28 mouse cellular contexts compared by ENCODE assay signal in the genomic region with DNA sequence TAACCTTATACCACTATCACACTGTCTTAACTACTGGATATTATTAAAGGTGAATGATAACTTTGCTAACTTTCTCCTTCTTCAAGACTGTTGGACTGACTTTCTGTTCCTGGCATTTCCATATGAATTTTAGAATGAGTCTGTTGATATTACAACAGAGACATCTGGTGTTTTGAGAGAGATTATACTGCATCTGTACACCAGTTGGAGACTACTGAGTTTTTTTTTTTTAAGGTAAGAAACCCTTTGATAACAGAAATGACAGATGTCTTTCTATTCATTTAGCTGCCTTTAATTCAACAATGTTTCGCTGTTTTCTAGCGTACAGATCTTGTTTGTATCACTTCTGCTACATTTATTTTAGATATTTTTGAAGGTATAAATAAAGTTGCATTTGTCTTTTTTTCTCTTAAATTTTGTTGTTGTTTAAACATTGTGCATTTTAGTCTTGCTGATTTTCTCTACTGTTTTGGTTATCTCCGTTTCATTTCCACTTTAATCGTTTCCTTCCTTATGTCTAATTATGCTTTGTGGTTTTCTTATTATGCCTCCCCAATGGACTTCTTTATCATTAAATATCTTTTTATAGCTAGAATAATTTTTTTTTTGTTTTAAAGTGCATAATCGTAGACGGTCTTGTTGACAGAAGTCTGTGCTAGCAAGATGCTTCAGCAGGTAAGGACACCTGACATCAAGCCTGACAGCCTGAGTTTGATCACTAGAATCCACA. TPM values are rescaled to one million over a fixed set of nuclear protein-coding genes. Genes with fewer than 3 reads are reported as not detected.
DNase-seq lines count a peak whose midpoint lies in the region; ATAC-seq and TF ChIP-seq lines count a peak whose summit lies in the region.
"Had no signal": no experiment of that assay in that cellular context is flagged by ENCODE, and none has a peak within 500 bp of the region (broad histone marks: within the 10 kb centered on the region; RNA-seq: fewer than 3 reads in every experiment).

No protein-coding gene starts in this region.

- 89% methylated on average over 6 of the region's 6 CpGs for WGBS in midbrain, postnatal 0 days
- 91% methylated on average over 6 of the region's 6 CpGs for WGBS in midbrain, embryonic 11.5 days

- H3K36me3 ChIP-seq in midbrain, postnatal 0 days (ENCODE audit: insufficient read depth, low read length) = no peaks in the 10 kb centered on the region
- H3K36me3 ChIP-seq in midbrain, embryonic 11.5 days (ENCODE audit: control insufficient read depth, insufficient read depth, low read length) = no peaks in the 10 kb centered on the region
- H3K36me3 ChIP-seq: embryonic facial prominence, embryonic 13.5 days; forebrain, embryonic 12.5 days had no signal

- no peak overlapping the region for H3K9ac ChIP-seq in midbrain, postnatal 0 days (replicated peaks; ENCODE audit: low read length, poor library complexity, severe bottlenecking)
- no peak overlapping the region for H3K9ac ChIP-seq in midbrain, embryonic 11.5 days (ENCODE audit: low read length)
- H3K9ac ChIP-seq: embryonic facial prominence, embryonic 13.5 days; embryonic facial prominence, embryonic 15.5 days; forebrain, embryonic 12.5 days had no signal

- peak; percentile 14; the same call in 1 of the 2 replicates for TF ChIP-seq CTCF in midbrain, postnatal 0 days (IDR thresholded peaks at IDR 0.05)
- no peak for TF ChIP-seq CTCF in gastrocnemius, adult 2 months (IDR thresholded peaks at IDR 0.05)

- H3K4me2 ChIP-seq in midbrain, postnatal 0 days (ENCODE audit: low read depth, low read length, poor library complexity, severe bottlenecking) = no peak overlapping the region
- H3K4me2 ChIP-seq in midbrain, embryonic 11.5 days = no peak overlapping the region
- H3K4me2 ChIP-seq: embryonic facial prominence, embryonic 13.5 days; embryonic facial prominence, embryonic 15.5 days; forebrain, embryonic 12.5 days had no signal

- no peak overlapping the region for H3K27ac ChIP-seq in midbrain, postnatal 0 days (ENCODE audit: low read depth, low read length)
- H3K27ac ChIP-seq in midbrain, embryonic 11.5 days (ENCODE audit: low read depth, low read length) = no peak overlapping the region
- no peak overlapping the region for H3K27ac ChIP-seq in gastrocnemius, adult 2 months
- H3K27ac ChIP-seq: embryonic facial prominence, embryonic 13.5 days; embryonic facial prominence, embryonic 15.5 days; forebrain, embryonic 10.5 days; forebrain, embryonic 12.5 days had no signal

- H3K9me3 ChIP-seq in midbrain, postnatal 0 days (ENCODE audit: low read length) = no peaks in the 10 kb centered on the region
- H3K9me3 ChIP-seq in midbrain, embryonic 11.5 days (ENCODE audit: control insufficient read depth, low read length) = no peaks in the 10 kb centered on the region
- H3K9me3 ChIP-seq: embryonic facial prominence, embryonic 13.5 days; embryonic facial prominence, embryonic 15.5 days; forebrain, embryonic 10.5 days; forebrain, embryonic 12.5 days had no signal

- intact Hi-C loops in gastrocnemius, adult 2 months (cut with DNase I) = no loop called here

- H3K4me1 ChIP-seq in midbrain, postnatal 0 days (ENCODE audit: insufficient read depth, low read length) = no peaks in the 10 kb centered on the region
- H3K4me1 ChIP-seq in midbrain, embryonic 11.5 days (ENCODE audit: control insufficient read depth, insufficient read depth, low read length) = no peaks in the 10 kb centered on the region
- H3K4me1 ChIP-seq: embryonic facial prominence, embryonic 13.5 days; embryonic facial prominence, embryonic 15.5 days; forebrain, embryonic 10.5 days; forebrain, embryonic 12.5 days had no signal

- no peak for DNase-seq in midbrain, postnatal 0 days (ENCODE audit: low spot score)
- no peak for DNase-seq in midbrain, embryonic 11.5 days (ENCODE audit: low spot score, missing footprints)
- DNase-seq in gastrocnemius, adult 2 months = no peak
- DNase-seq: adrenal gland, adult 8-10 months; adrenal gland, postnatal 14 days; adrenal gland, postnatal 36 days; cerebellum, adult 11 months; cerebellum, adult 18-20 months; cerebellum, adult 8-10 months; cerebellum, adult 9-11 months; cerebellum, postnatal 14 days; cerebellum, postnatal 36 days; embryo, embryonic 11 days had no signal

- peaks cover 3% of the 10 kb centered on the region; the same call in 1 of the 2 replicates for H3K27me3 ChIP-seq in midbrain, postnatal 0 days (ENCODE audit: insufficient read depth, low read length)
- no peaks in the 10 kb centered on the region; the same call in 1 of the 2 replicates for H3K27me3 ChIP-seq in midbrain, embryonic 11.5 days (ENCODE audit: control insufficient read depth, insufficient read depth, low read length)
- H3K27me3 ChIP-seq: embryonic facial prominence, embryonic 15.5 days had no signal

- no peak overlapping the region for H3K4me3 ChIP-seq in midbrain, postnatal 0 days (ENCODE audit: low read depth, low read length)
- H3K4me3 ChIP-seq in midbrain, embryonic 11.5 days (ENCODE audit: low read depth, low read length) = no peak overlapping the region
- no peak overlapping the region for H3K4me3 ChIP-seq in gastrocnemius, adult 2 months
- H3K4me3 ChIP-seq: embryonic facial prominence, embryonic 13.5 days; embryonic facial prominence, embryonic 15.5 days; erythroblast, embryonic 14.5 days; forebrain, embryonic 10.5 days; forebrain, embryonic 12.5 days had no signal

- no peak for ATAC-seq in midbrain, postnatal 0 days (ENCODE audit: low FRiP score)
- ATAC-seq in midbrain, embryonic 11.5 days (ENCODE audit: low FRiP score) = no peak
- ATAC-seq in megakaryocyte progenitor cell, adult 5-6 weeks (replicated peaks; ENCODE audit: poor library complexity) = peak; percentile 47
- no peak for ATAC-seq in cerebellum, adult (ENCODE audit: insufficient number of reproducible peaks, low FRiP score, low TSS enrichment)
- ATAC-seq: activated CD4-positive, CD25-positive, alpha-beta regulatory T cell, adult 4 months; forebrain, embryonic 14.5 days; forebrain, embryonic 16.5 days; Patski had no signal

RNA-seq across cellular contexts. Expression of a gene that starts 27.9 kb away (rescaled TPM):
- 0.52 and 1.4 TPM in 2 replicates for total RNA-seq in midbrain, postnatal 0 days (2014; rRNA removed)
- 0.25 and 0.31 TPM in 2 replicates for polyA plus RNA-seq in midbrain, postnatal 0 days (2015; fragmentation: Nextera tagmentation; extraction: Ambion mirVana)
- 0.17 and 0.23 TPM in 2 replicates for polyA plus RNA-seq in midbrain, embryonic 11.5 days (2014; fragmentation: Nextera tagmentation; extraction: Ambion mirVana)
- total RNA-seq in megakaryocyte progenitor cell, adult 5-6 weeks (2015) = not detected in 2 replicates
- not detected in 2 replicates for total RNA-seq in megakaryocyte progenitor cell, adult 5-6 weeks (2017)
- not detected for total RNA-seq in gastrocnemius, adult 2 months (2021)
- total RNA-seq: common myeloid progenitor, adult 5-6 weeks had no signal
- polyA plus RNA-seq: activated CD4-positive, CD25-positive, alpha-beta regulatory T cell, adult 4 months; C2C12; embryonic facial prominence, embryonic 11.5 days; embryonic facial prominence, embryonic 13.5 days; erythroblast, embryonic 14.5 days had no signal

RNA-seq across cellular contexts. Expression of a gene that starts 42.9 kb away (rescaled TPM):
- 2.6 and 10.2 TPM in 2 replicates for total RNA-seq in midbrain, postnatal 0 days (2014; rRNA removed)
- 2.5 and 3.1 TPM in 2 replicates for polyA plus RNA-seq in midbrain, postnatal 0 days (2015; fragmentation: Nextera tagmentation; extraction: Ambion mirVana)
- 8.1 and 9.0 TPM in 2 replicates for polyA plus RNA-seq in midbrain, embryonic 11.5 days (2014; fragmentation: Nextera tagmentation; extraction: Ambion mirVana)
- 0.51 and 1.8 TPM in 2 replicates for total RNA-seq in megakaryocyte progenitor cell, adult 5-6 weeks (2015)
- 0.92 and 1.7 TPM in 2 replicates for total RNA-seq in megakaryocyte progenitor cell, adult 5-6 weeks (2017)
- total RNA-seq in gastrocnemius, adult 2 months (2021) = 1 to 10 TPM; 4.0 to 4.3 TPM

RNA-seq across cellular contexts. Expression of a gene that starts 46.4 kb away (rescaled TPM):
- not detected in 2 replicates for total RNA-seq in midbrain, postnatal 0 days (2014; rRNA removed)
- not detected in 2 replicates for polyA plus RNA-seq in midbrain, postnatal 0 days (2015; fragmentation: Nextera tagmentation; extraction: Ambion mirVana)
- 0.34 TPM in 1 of 2 replicates, not detected in the other for polyA plus RNA-seq in midbrain, embryonic 11.5 days (2014; fragmentation: Nextera tagmentation; extraction: Ambion mirVana)
- total RNA-seq in megakaryocyte progenitor cell, adult 5-6 weeks (2015) = not detected in 2 replicates
- not detected in 2 replicates for total RNA-seq in megakaryocyte progenitor cell, adult 5-6 weeks (2017)
- not detected for total RNA-seq in gastrocnemius, adult 2 months (2021)
- total RNA-seq: adrenal gland, adult 18-20 months; adrenal gland, adult 8-10 months; adrenal gland, postnatal 14 days; adrenal gland, postnatal 36 days; common myeloid progenitor, adult 5-6 weeks had no signal
- polyA plus RNA-seq: activated CD4-positive, CD25-positive, alpha-beta regulatory T cell, adult 4 months; C2C12; embryonic facial prominence, embryonic 11.5 days; embryonic facial prominence, embryonic 13.5 days; erythroblast, embryonic 14.5 days; forebrain, embryonic 12.5 days; forebrain, embryonic 14.5 days; forebrain, embryonic 16.5 days had no signal
